Mouse (Mus musculus) CD8-positive naive resting alpha-beta T cell, adult 2 months (primary cell): ENCODE measurements around the gene Mcf2l.

ENCODE experiments used
- DNase-seq, 2 experiments: peaks; one replicate each; pipeline ENCODE4 v3.0.0; 2022; ENCODE audit warnings: low read depth in 2 of 2, low spot score in 2 of 2

Mcf2l gene

GRCm38 (mm10) chr8:12873357-12874046 lies at the start of gene Mcf2l:
TSS of gene Mcf2l (plus strand) at chr8:12873806.
- no peak for DNase-seq

- DNase-seq = no peak
These were observed 49.0 kb upstream of the Mcf2l start for GRCm38 (mm10) chr8:12824562-12824961.

- DNase-seq = no peak
These were observed 48.4 kb upstream of the Mcf2l start for GRCm38 (mm10) chr8:12825236-12825635.

GRCm38 (mm10) chr8:12825686-12826237 lies 47.8 kb upstream of the Mcf2l start:
- DNase-seq = no peak

- no peak for DNase-seq
These were observed 46.5 kb upstream of the Mcf2l start for GRCm38 (mm10) chr8:12827124-12827523.

GRCm38 (mm10) chr8:12828298-12828697 lies 45.3 kb upstream of the Mcf2l start:
- no peak for DNase-seq

GRCm38 (mm10) chr8:12829381-12829780 lies 44.2 kb upstream of the Mcf2l start:
- no peak for DNase-seq

- no peak for DNase-seq
These were observed 41.7 kb upstream of the Mcf2l start for GRCm38 (mm10) chr8:12831659-12832589.

GRCm38 (mm10) chr8:12833616-12834015 lies 40.0 kb upstream of the Mcf2l start:
- no peak for DNase-seq

- DNase-seq = no peak
These were observed 32.8 kb upstream of the Mcf2l start for GRCm38 (mm10) chr8:12840834-12841233.

GRCm38 (mm10) chr8:12842342-12842995 lies 31.1 kb upstream of the Mcf2l start:
- DNase-seq = no peak

- no peak for DNase-seq
These were observed 29.2 kb upstream of the Mcf2l start for GRCm38 (mm10) chr8:12844347-12844950.

- no peak for DNase-seq
These were observed 27.2 kb upstream of the Mcf2l start for GRCm38 (mm10) chr8:12846447-12846846.

- DNase-seq = no peak
These were observed 22.4 kb upstream of the Mcf2l start for GRCm38 (mm10) chr8:12851241-12851640.

GRCm38 (mm10) chr8:12856038-12856437 lies 17.6 kb upstream of the Mcf2l start:
- no peak for DNase-seq

GRCm38 (mm10) chr8:12863061-12863460 lies 10.5 kb upstream of the Mcf2l start:
- no peak for DNase-seq

- DNase-seq = no peak
These were observed 10.0 kb upstream of the Mcf2l start for GRCm38 (mm10) chr8:12863608-12864007.

- no peak for DNase-seq
These were observed 7.8 kb upstream of the Mcf2l start for GRCm38 (mm10) chr8:12865790-12866189.

- DNase-seq = no peak
These were observed 3.9 kb upstream of the Mcf2l start for GRCm38 (mm10) chr8:12869661-12870060.

- no peak for DNase-seq
These were observed 3.0 kb upstream of the Mcf2l start for GRCm38 (mm10) chr8:12870656-12871055.

GRCm38 (mm10) chr8:12871461-12871860 lies 2.1 kb upstream of the Mcf2l start:
- no peak for DNase-seq
